Mouse (Mus musculus) cortical plate, adult 2 months (tissue): ENCODE measurements around the gene Rap1a. TPM values are rescaled to one million over a fixed set of nuclear protein-coding genes. Genes with fewer than 3 reads are reported as not detected.
"Not testable (repeated sequence)": the region's sequence is repeated elsewhere in the genome, so short reads cannot be mapped to it uniquely, and the experiment has no call there.

Source experiments
- H3K27ac ChIP-seq: fragments of 200-500 bp; 2 replicates; pipeline ENCODE4 v1.5.1; 2012; ENCODE audit warnings: low read length, control low read depth, inconsistent platforms; ENCODE audit not compliant: insufficient read depth
- H3K4me1 ChIP-seq: fragments of 200-500 bp; 2 replicates; pipeline ENCODE4 v1.6.1; 2011; ENCODE audit warnings: low read length; ENCODE audit not compliant: control insufficient read depth, insufficient read depth
- H3K4me3 ChIP-seq: fragments of 200-500 bp; 2 replicates; pipeline ENCODE4 v1.5.1; 2011; ENCODE audit warnings: mild to moderate bottlenecking, low read length, control low read depth; ENCODE audit not compliant: insufficient read depth
- CTCF ChIP-seq: fragments of 200-500 bp; IDR thresholded peaks from 2 replicates; pipeline ENCODE4 v1.5.1; 2011; ENCODE audit warnings: mild to moderate bottlenecking, control low read depth, low read length; ENCODE audit not compliant: insufficient read depth; ENCODE audit errors: extremely low read depth
- POLR2A ChIP-seq: fragments of 200-500 bp; IDR thresholded peaks from 2 replicates; pipeline ENCODE4 v1.6.1; 2011; ENCODE audit warnings: mild to moderate bottlenecking, low read length, control low read depth; ENCODE audit not compliant: insufficient read depth; ENCODE audit errors: extremely low read depth
- polyA plus RNA-seq: library from polyadenylated mRNA; depleted of rRNA; stranded (reverse); fragments of >200 nt; gene quantifications from 2 replicates; pipeline ENCODE4 v1.2.3, GENCODE M21; 2012

The Rap1a gene
- polyA plus RNA-seq, 1 experiment: 51.0 TPM

DNA sequence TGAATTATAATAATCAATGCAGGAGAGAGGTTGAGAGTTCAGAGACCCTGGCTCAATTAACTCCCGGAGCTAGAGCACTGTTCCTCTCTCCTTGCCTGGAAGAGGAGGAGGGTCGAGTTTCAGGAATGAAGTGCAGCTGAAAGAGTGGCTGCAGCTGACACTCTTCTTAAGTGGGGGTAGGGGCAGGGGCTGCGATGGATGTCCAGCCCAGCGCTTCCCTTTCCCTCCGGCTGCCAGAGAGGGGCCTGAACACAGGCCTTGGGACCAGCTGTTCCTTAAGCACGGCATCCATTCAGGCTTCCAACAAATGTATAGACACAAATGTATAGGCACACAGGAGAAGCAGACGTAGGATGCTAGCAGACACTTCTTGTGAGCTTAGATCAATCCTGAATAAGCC is 93.5 kb downstream of the Rap1a start:
- H3K27ac ChIP-seq: peak overlapping the region; percentile 80
- H3K4me3 ChIP-seq: peak overlapping the region; percentile 94
- peaks cover 9% of the 10 kb centered on the region for H3K4me1 ChIP-seq
- TF ChIP-seq CTCF: no peak
- TF ChIP-seq POLR2A: no peak

DNA sequence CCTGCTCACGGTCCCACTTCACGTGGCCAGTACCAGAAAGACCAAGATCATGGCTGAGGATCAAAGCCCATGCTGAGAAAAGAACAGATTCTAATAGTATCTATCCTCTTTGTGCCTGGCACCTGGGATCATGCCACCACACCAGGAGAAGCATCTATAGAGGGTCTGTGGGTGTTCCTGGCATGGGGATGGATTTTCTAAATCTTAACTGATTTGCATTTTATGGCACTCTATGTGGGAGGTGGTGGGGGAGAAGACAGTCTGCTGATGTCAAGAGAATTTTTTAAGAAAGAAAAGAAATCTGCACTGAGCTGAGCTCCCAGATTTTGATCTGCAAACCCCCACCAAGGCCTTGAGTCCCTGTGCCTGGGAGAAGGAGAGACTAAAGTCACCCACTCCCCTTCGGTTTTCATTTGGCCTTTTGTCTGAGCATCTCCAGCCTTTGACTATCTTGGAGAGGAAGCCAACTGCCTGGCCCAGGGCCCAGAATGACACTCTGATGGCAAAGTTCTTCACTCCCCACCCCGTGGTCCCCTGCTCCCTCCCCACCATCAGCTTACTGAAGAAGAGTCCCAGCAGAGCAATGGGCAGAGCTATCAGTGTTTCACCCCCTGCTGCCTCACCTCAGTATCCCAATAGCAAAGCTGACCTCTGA is 94.6 kb downstream of the Rap1a start:
- Histone ChIP-seq H3K4me1 (peaks cover 9% of the 10 kb centered on the region), H3K27ac (peak overlapping the region; percentile 99), H3K4me3 (peak overlapping the region; percentile 94)
- TF ChIP-seq POLR2A: peak; percentile 50
- TF ChIP-seq CTCF: no peak

DNA sequence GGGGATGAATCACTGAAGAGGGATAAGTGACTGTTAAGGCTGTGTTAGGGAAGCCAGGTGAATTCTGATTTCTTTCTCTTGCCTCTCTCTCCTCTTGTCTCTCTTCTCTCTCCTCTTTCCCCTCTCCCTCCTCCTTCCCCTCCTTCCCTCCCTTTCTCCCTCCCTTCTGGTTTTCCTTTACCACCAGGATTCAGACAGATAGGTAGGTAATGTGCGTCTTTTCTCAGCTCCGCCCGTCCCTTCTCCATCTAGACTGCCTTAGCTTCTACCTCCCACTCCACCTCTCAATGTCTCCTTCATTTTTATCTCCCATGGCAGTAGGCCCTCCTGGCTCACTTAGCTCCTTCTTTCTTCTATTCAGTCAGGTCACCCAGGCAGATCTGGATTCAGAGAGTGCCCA is 95.6 kb downstream of the Rap1a start:
- peak overlapping the region; percentile 99 for H3K27ac ChIP-seq
- peak overlapping the region; percentile 94 for H3K4me3 ChIP-seq
- H3K4me1 ChIP-seq: peaks cover 9% of the 10 kb centered on the region
- TF ChIP-seq POLR2A (peak; percentile 33), CTCF (no peak)

DNA sequence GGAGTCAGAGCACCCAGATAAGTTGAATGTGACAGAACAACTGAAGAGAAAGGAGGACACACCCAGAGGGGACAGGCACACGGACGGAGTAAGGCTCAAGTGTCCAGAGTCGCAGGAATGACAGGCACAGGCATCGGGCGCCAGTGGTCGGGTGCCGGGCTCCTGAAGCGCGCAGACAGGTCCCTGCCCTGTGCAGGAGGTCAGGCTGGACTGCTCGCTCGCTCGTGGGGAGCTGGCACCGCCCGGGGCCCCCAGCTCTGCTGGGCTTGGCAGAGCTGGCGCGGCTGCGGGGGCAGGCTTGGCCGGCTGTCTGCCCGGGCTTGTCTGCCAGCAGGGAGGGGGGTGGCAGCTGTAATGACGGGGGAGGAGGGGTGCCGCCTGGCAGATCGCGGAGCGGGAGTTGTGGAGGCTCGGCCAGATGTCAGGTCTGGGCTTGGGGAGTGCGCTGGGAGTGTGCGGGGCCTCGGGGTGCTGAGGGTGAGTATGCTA is 96.0 kb downstream of the Rap1a start:
- peaks cover 8% of the 10 kb centered on the region for H3K4me1 ChIP-seq
- peak overlapping the region; percentile 99 for H3K27ac ChIP-seq
- no peak for TF ChIP-seq POLR2A
- TF ChIP-seq CTCF: no peak
- H3K4me3 ChIP-seq: peak overlapping the region; percentile 94

DNA sequence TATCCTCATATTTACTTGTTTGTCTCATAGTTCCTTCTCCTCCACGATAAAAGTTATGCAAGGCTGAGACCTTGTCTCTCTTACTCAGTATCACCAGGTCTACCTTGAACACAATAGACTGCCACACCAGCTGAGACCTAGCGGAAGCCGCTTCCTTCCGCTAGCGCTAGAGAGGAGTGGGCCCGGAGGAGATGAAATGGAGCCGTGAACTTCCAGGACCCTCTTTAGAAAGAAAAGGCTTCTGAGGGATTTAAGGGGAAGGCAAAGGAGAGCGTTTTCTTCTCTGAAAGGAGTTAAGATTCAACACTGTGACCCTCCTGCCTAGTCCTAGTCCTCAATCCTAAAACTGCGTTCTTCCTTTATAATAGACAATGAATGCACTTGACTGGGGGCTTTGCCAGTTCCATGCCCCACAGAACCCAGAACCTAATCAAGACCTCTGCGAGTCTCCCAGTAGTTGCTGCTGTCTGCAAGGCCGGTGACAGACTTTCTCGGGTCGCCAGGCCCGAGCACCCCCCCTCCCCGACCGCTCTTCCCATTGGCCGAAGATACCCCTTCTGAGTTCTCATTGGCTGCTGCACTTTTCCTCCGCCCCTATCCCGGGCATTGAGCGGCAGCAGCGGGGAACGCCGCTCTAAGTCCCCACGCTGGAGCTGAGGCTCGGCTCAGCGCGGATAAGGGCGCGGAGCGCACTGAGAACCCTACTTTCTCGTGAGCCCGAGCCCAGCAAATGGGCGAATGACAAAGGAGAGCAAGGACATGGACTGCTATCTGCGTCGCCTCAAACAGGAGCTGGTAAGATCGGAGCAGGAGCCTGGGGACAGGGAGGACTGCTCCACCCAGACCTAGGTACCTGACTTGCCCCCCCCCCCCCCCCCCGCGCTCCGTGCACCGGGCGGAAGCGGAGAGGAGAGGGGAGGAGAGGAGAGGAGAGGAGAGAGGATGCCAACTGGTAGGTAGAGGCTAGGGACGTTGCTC is 96.8 kb downstream of the Rap1a start, which contains the start of gene Inka2:
Gene Inka2 (plus strand): TSS at position 569 of the 978 bp plus-strand sequence.
- TF ChIP-seq CTCF (no peak), POLR2A (peak; percentile 97)
- Histone ChIP-seq H3K4me3 (peak within 1 kb of the TSS; percentile 94), H3K27ac (peak within 1 kb of the TSS; percentile 99), H3K4me1 (peaks cover 4% of the 10 kb centered on the region)

DNA sequence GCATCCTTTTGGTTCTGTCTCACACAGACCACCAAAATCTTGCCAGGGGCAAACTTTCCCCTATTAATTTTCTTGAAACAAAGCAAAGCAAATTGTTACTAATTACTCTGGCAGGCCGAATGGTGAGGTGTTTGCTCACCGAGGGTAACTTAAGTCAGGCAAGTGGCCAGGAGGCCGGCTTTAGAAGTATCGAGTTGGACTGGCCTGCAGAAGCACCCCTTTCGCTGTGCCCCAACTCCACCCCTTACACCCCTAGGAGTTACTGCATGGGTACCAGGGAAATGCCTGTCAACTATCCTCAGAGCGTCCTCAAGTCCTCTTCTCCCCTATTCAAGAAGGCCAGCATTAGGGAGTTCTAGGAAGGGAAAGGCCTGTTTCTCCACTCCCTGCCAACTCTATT is 97.6 kb downstream of the Rap1a start:
- Histone ChIP-seq H3K4me3 (no peak overlapping the region), H3K4me1 (peaks cover 2% of the 10 kb centered on the region; the same call in 1 of the 2 replicates), H3K27ac (no peak overlapping the region)
- TF ChIP-seq CTCF (no peak), POLR2A (no peak)

DNA sequence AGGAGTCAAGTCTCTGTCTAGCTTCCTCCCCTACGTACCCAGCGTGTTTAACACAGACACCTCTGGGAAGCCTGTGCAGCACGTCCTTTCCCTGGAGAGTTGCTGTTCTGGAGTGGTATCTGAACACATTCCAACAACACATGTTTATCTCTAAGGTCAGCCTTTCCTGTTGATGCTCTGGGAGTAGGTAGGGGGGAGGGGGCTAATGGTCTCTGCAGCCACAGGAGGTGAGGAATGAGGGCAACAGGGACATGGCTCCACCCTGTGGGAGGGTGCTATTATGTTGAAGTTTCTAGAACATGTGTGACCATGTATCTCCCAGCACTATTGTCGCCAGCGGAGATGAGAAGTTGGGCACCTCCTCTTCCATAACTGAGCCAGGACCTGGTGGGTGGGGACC is 99.7 kb downstream of the Rap1a start:
- Histone ChIP-seq H3K4me1 (peaks cover 9% of the 10 kb centered on the region), H3K27ac (no peak overlapping the region), H3K4me3 (no peak overlapping the region)
- TF ChIP-seq POLR2A: no peak
- TF ChIP-seq CTCF: no peak

DNA sequence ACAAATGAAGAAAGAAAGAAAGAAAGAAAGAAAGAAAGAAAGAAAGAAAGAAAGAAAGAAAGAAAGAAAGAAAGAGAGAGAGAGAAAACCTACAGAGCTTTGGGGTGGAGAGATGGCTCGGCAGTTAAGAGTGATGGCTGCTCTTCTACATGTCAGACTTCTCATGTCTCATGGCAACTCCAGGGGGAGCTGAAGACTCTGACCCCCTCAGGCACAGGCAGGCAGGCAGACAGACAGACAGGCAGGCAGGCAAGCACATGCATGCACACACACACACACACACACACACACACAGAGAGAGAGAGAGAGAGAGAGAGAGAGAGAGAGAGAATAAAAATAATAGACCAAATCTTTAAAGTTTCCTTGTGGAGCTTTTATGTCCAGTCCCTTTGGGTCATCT is 100.3 kb downstream of the Rap1a start:
- not testable (repeated sequence) for H3K4me3 ChIP-seq, H3K27ac ChIP-seq
- peaks cover 11% of the 10 kb centered on the region for H3K4me1 ChIP-seq

DNA sequence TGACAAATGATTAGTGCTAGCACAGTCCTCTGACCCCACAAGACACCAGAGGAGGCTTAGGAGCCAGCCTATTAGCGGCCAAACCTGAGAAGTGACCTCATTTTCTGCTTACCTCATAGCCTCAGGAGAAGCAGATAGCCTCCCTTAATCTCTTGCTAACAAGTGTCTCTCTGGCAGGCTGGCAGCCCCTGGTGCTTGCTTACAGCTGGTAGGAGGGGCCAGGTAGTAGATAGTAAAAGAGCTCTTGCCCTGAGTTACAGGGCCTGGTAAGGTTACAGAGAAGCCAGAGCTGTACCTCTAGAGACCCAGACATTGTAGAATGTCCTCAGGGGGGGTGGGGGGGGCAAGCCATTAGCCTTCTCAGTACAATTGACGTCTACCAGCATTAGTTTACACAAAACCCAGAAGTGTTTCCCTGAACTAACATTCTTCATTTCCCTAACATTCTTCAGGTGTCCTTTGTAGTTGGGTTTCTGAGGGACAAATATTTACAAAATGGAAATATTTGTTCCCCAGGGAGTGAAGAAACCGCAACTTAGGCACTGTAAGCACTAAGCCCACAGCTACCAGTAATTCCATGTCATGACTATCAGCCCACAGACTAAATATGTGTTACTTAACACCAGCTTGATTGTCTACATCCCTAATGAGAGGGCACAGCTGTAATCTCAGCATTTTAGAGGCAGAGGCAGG is 101.7 kb downstream of the Rap1a start:
- Histone ChIP-seq H3K4me1 (peaks cover 17% of the 10 kb centered on the region), H3K4me3 (no peak overlapping the region), H3K27ac (no peak overlapping the region)
- no peak for TF ChIP-seq CTCF
- TF ChIP-seq POLR2A: no peak

DNA sequence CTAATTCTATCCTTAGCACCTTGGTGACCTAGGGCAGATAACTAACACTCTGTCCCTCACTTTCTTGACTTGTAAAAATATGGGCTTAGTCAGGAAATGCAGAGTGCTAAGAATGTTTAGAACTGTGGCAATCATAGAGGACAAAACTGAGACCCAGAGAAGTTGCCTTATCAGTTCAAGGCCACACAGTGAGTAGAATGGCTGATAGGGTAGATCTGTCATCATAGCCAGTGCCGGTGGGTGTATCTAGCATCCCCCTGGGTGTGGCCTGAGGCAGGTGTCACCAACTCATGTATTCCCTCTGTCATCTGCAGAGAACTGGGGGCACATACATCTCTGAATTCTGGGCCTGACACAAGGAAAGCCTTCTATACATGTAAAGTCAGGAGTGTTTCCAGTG is 102.8 kb downstream of the Rap1a start:
- Histone ChIP-seq H3K27ac (no peak overlapping the region), H3K4me1 (peaks cover 20% of the 10 kb centered on the region), H3K4me3 (no peak overlapping the region)
- no peak for TF ChIP-seq CTCF
- no peak for TF ChIP-seq POLR2A
